Mouse (Mus musculus) B cell, adult 2 months (primary cell): ENCODE measurements at regions not wholly inside any gene's neighbourhood (a gene's known extent, or its start where the extent isn't known, plus 50 kb on each side); places are given as distances from the start of the nearest gene placed in this dataset.

Experiments used
- DNase-seq, 2 experiments: peaks; one replicate each; pipeline ENCODE4 v3.0.0; 2022

DNA sequence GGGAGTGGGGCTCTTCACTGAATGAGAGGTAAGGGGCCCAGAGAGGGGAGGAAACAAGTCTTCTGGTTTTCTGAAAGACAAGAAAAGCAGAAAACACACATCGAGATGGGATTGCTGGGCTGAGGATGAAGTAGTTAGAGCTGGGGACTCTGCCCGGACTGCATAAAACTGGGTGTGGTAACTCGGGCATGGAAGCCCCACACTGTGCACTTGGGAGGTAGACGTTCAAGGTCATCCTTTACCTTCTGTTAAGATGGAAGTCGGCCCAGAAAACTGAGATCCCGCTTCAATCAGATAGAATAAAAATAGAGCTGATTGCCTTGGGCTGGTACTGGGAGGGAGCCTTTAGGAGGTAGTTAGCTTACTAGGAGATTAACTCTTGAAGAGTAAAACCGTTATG lies 107.2 kb downstream of the Rassf10 start:
- no peak for DNase-seq

DNA sequence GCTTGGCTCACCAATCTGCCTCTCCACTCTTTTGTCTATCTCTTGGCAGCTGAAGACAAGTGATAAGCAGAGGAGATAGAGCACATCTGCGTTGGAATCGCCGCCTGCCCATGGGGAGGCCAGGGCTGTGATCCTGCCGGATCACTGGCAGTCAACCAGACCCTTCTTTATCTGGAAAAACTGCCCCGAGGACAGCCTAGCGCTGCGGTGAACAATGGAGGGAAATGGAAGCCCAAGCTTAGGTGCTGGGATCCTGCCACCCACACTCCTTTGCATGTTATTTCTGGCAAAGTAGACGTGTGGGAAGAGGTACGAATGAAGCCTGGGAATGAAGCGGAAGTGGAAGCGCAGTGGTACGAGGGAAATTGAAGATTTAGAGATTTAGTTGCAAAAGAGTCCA lies 112.8 kb downstream of the Rassf10 start:
- DNase-seq, result no peak

DNA sequence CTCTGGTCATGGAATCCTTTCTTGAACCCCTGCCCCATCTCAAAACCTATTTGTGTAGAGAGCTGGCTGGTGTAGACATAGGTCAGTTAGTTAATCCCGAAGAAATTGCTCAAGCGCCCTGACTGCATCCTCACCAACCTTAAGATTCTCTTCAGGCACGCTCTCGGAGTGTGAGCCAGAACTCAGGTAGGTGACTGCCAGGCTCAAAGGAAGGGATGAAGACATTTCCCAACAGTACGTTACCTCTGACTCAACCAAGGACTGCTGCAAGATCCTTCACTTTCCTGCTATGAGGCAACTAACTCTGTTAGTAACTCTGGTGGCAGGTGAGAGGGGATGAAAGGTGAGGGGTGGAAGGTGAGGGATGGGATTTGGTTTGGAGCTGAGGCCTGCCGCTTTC lies 114.5 kb downstream of the Rassf10 start:
- no peak for DNase-seq

DNA sequence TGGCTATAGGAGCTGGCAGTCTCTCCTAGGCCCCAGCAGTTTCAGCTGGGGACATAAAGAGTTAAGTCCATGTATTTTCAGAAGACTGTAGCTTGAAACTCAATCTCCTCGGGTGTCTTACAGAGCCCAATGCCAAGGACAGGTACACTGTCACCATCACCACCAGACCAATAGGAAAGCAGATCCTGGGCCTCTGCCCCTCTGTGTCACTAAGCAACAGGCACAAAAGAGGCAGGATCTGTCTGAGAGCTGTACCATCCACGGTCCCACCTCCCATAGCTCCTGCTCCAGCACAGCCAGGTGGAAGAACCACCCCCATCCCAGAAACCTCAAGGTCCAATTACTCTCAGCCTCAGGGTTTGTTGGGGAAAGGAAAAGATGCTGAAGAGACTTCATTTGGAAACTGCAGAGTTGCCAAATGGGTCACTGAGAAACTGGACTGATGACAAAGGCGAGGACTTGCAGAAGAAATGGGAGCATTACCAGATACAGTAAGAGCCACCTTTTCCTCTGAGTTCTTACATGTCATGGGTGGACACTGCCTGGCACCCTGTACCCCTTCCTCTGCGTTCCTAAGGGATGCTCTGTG lies 115.7 kb downstream of the Rassf10 start:
- DNase-seq, result no peak

DNA sequence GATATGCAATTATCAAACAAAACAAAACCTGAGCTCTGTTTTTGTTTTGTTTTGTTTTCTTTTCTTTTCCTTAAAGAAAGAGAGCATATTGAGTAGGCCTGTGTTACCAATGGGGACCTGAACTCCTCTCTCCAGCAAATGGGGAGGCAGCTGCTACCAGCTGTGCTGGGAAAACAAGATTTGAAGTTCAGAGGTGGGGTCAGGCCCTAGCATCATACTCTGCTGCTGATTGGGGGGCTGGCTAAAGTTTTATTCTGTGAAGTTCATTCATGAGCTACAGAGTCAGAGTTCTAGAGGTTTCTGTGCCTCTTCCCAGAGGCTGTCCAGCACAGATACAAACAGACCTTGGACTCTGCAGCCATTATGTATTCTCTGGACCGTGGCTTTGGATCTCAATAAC lies 117.7 kb downstream of the Rassf10 start:
- no peak for DNase-seq

DNA sequence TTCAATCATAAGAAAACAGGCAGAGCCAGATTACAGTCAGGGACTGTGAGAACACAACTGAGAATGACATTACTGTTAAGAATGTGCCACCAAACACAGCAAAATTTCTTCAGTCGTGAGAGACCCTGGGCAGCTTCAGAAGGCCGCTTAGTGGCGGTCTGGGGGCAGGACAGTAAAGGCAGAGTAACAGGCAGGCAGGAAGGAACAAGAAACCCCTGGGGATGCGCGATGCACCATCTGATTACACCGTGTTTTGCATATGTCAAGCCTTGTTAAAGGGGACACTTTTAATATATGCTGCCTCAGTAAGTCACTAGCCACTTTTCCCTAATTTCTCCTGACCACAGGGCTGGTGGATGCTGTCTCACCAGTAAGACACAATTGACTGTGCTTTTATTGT lies 120.0 kb downstream of the Rassf10 start:
- peak; percentile 48 to 58 for DNase-seq

DNA sequence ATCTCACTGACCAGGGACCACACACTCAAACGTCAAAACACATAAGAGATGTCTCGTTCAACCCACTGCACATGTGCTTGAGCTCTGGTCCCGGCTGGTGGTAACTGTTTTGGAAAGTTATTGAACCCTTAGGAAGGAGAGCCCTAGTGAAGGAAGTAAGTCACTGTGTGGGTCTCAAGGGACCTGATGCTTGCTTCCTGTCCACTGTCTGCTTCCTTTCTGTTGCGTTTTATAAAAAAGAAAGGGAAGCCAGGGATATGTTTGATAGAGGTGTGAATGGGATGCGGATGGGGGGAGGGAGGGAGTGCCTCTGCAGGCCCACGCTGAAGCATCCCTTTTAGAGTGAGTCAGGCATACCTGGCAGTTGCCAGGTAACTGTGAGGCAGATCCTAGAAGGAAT lies 121.6 kb downstream of the Rassf10 start:
- no peak for DNase-seq

DNA sequence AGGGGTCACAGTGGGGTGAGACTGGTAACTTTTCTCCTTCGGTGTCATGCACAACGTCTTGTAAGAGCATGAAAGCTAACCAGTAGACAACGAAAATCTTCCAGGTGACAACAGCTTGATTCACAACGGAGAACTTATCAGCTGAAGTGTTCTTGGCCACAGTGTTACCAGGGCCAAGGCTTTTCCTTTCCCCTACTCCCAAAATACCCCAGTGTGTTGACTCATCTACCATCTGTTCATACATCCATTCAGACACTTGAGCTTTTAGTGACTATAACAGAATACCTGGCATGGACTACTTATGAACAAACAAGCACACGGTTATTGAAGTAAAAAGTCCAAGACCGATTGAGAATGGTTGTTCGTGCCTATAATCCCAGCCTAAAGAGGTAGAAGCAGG lies 122.5 kb downstream of the Rassf10 start:
- no peak for DNase-seq

DNA sequence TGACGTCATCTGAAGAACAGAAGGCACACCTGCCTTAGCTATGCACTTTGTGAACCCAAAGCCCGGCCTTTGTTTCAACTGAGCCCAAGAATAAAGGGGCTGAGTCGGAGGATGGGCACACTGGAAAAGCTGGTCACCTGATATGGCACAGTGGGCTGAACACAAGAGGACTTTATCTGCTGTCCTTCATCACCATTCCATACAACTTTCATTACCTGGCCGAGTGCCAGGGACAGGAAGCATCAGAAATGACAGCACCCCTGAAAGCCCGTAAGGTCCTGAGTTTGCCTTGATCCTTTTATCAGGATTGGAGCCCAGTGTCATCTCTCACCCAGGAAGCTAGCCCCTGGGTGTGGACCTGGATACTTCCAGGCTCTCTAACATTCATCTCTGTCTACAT lies 126.1 kb upstream of the Arntl start:
- no peak for DNase-seq

DNA sequence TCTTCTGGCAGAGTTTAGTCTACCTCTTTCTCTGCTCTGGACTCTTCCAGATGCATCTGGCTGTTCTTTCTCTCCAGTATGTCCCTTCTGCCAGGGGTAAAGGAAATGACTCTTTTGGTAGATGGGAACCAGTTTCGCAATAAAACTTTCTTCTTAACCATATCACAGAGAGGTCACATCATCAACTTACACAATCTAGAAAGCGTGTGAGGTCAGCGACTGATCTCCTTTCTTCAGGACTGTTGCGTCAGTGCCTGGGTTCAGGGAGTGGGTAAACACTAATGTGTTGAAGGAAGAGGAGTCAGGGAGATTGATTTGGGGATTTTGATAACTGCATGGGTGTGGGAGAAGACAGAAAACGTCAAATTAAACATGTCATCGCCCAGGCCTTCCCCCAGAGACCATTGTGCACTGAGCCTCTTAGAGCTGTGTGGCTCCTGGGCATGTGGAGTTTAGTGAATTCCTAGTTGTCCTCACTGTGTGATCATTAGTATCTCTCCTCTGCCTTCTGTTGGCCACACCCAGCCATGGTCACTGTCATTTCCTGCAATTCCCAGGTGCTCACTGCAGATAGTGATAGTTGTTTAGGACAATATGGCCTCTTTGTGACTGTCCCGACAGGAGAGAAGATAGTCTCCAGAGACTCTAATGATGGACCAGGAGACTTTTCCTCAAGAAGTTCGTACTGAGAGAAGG lies 122.2 kb upstream of the Arntl start:
- no peak for DNase-seq

DNA sequence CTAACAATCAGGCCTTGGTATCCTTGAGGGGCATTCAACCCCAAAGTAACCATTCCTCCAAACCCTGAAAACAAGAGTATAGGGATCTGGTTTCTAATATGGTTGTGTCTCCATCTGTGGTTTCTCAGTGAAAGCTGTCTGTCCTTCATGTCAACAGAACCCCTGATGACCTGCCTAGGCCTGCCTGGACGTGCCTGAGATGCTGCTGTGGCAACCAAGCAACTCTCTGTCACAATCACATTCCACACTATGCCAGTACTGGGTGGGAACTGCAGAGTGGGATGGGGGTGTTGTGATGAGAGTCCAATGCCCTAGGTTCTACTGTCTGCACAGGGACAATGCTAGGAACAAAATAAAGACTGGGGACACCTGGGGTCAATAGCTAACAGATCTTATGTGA lies 121.1 kb upstream of the Arntl start:
- no peak for DNase-seq

DNA sequence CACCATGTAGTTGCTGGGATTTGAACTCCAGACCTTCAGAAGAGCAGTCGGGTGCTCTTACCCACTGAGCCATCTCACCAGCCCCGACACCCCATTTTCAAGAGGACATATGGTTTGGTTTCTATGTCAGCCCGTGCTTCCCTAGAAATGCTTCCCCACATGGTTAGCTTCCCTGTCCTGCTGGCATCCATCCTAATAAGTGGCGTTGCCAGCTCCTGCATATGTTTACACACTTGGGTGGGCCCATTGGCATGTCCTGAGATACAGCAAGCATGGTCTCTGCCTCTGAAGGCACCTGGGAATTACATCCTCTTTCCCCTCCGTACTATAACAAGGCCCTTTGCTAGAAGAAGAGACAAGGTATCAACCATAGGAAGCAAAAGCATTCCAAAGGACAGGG lies 119.6 kb upstream of the Arntl start:
- no peak for DNase-seq

DNA sequence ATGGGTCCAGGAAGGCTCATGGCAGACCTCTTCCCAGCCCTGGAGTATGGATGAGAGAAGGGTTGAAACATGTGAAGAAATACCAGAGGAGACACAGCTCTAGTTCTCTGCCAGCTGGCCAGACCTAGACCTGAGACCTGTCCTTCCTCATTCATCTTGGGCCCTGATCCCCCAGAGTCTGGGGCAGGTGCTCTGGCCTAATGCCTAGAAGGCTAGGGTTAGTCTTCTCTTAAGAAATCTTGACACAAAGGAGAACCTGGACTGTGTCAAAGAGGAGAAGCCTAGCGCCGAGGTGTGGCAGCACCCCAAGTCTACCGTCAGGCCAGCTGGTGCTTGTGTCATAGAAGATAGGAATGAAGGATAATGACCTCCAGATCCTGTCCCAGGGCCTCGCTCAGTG lies 118.2 kb upstream of the Arntl start:
- no peak for DNase-seq

DNA sequence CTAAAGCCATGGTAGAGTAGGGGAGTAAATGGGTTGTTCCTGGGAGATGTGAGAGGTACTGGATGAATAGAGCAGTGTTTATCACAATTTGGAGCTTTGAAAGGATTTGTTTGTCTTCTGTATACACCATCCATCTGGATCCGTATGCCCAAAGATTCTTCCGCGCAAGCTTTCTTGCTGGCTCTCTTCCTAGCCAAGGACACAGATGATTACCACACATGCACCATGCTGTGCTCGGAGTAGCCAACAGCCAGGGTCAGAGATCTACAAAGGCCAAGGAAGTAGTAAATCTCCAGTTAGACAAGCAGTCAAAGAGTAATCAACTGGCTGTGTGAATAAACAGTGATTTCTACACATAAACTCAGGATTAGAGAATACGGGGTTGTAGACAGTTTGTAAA lies 113.3 kb upstream of the Arntl start:
- no peak for DNase-seq

DNA sequence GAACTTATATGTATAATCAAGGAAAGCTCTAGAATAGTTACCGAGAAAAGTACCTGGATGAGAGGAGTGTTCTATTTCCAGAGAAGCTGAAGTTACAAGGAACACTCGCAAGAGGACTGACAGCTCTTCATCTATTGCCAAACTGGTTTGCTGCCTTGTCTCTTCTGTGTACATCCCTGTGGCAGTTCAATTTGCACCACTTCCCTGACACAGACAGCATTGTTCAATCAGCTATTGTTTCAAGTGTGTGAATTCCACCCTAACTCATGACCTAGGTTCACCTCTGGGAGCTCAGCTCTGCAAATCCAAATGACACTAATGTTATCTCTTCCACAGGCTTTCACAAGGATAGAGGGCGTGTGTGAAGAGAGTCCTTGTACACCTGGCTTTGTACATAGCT lies 112.2 kb upstream of the Arntl start:
- DNase-seq, result no peak

DNA sequence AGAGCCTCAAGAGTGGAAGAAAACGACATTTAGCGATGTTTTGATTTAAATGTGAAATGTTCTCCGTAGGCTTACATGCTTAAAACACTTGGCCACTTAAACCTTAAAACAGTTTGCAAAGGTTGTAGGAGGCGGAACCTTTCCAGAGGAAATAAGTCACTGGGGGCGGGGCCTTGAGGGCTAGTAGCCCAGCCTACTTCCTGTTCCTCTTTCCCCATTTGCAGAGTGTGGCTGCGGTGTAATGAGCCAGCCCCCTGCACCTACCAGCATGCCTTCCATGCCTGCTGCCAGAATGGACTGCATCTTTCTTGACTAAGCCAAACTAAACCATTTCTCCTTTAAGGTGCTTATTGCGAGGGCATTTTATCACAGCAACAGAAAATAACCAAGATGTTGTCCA lies 103.0 kb upstream of the Arntl start:
- DNase-seq, result peak; percentile 32 to 43

DNA sequence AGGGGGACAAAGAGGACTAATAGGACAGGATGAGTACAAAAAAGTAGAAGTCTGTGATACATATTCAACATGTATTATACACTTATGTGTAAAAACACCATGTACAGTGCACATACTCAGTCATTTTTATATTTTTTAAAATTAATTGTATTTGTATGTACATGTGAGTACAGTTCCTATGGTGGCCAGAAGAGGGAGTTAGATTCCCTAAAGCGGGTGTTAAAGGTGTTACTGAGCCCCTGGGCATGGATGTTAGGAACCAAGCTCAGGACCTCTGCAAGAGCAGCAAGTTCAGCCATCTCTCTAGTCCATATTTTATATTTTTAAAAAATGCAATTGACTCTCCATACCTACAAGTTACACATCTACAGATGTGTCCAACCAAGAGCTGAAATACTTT lies 101.9 kb upstream of the Arntl start:
- no peak for DNase-seq

DNA sequence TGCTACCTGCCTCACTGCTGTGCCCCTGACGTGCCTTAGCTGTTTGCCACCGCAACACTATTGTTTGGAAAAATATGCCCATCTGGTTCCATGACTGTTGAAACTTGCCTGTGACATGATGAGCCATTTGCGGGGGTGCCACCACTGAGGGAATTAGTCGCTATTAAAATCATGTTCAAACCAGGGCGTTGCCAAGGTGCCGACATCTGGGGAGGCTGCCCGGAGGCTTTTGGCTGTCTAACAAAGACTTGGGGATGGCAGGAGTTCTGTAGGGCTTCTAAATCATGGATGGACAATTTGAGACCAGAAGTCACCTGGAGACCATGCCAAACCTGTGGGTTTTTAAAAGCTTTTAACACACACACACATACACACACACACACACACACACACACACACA lies 100.5 kb upstream of the Arntl start:
- DNase-seq, result no peak

DNA sequence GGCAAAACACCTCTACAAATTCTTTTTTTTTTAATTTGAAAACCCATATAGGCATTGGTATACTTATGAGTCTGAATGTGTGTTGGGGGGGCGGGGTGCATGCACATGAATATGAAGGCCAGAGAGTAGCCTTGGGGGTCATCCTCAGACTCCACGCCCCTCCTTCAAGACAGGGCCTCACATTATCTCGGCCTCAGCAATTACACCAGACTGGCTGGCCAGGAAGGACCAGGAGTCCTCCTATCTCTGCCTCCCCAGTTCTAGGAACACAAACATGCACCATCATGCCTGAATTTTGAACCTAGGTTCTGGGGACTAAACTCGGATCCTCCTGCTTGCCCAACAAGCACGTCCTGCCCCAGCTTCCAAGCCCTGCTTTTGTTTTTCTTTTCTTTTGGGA lies 99.3 kb upstream of the Arntl start:
- DNase-seq, result no peak

DNA sequence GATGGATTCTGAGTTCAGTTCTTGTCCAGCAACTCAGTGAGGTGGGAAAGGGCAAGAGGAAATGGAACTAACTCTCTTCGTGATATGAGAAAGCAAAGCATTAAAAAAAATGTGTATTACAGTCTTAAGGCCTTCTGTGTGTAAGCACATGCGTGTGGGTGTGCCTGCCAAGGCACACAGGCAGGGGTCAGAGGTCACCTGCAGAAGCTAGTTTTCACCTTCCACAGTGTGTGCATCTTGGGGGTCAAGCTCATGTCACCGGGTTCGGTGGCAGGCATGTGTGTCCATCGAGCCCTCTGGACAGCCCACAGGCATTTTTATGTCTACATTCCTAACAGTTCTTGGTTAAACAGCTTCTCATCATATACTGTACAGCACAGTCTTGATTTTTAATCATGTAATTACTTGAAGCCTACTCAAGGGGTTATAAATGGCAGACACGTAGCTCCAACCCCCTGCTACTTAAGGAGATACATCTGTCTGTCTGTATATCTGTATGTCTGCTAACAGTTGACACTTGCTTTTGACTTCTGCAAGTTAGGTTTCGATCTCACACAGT lies 98.7 kb upstream of the Arntl start:
- no peak for DNase-seq

DNA sequence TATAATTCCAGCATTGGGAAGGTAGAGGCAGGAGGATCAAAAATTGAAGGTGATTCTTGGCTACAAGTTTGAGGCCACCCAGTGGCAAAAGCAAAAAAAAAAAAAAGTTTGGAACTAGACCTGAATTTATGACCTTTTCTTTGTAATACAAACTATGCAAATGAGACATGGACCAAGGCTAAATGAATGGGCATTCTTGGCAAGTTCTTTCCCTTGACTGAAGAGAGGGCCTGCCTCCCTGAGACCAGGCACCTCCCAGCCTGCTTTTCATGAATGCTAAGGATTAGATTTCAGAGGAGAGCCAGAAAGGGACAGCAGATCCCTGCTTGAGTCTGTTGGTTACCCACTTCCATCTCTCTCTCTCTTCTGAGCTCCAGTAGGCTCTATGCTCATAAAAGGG lies 97.8 kb upstream of the Arntl start:
- no peak for DNase-seq

DNA sequence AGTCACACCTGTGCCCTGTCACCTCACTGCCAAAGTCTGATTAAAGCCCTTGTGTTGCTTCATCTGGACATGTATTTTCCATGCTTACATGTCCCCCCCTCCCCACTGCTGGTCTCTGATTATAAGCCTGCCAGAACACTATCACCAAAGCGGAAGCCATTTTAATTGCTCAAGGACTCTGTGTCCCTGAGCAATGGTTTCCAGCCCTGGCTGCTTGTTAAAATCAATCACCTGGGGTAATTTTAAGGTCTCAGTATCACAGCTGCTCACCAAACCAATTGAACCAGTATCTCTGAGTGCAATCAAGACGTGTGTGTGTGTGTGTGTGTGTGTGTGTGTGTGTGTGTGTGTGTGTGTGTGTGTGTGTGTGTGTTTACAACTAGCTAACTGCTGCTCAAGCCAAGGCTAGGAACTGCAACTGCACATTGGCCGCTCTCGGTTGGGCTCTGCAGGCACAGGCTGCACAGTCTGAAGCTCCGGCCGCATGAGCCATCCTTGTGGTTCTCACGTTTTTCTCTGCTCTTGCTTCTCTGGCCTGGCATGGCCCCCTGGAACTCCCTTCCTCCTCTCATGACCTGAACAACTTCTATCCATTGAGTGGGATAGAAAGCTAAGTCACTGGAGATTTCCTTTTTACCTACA lies 96.3 kb upstream of the Arntl start:
- DNase-seq, result no peak

DNA sequence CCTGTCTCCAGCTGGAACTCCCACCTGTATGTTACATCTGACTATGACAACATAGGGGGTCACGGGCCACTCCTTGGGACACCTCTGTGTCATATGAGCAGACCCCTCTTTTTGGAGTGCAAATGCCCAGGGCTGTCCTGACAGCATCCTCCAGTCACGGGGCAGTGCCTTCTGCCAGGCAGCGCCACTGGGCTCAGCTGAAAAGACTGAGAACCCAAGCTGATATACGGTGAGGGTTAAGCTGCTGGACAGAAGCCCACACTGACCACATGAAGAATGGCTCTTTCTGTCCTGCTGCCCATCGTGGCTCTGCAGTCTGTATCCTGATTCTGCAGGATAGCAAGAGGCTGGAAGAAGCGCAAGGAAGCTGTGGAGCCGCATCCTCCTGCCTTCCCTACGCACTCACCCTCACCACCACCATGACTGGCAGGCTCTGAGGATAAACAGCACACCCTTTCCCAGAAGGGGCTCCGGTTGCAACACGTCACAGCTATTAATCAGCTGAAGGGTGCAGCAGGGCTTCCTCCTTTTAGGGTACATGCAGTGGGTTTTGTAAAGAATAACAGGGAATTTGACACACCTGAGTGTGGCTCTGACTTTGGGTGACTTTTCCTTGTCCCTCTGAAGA lies 93.9 kb upstream of the Arntl start:
- no peak for DNase-seq

DNA sequence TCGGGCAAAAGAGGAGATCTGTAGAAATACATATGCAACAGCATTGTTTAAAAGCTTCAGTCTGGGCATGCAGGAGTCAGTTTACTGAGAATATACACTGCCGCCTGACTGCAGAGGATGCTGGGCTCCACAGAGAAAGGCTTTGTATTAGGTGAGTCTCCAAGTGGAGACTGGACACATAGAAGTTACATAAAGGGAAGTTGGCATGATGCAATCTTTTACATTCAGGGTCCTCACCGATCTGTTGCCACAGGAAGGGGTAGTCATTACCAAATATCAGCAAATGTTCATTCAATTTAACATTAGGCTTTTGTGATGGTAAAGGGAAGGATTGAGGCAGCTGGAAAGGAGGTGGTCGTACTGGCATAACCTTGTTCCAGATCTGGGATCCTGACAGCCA lies 89.7 kb upstream of the Arntl start:
- no peak for DNase-seq
